Mouse (Mus musculus) limb, embryonic 11.5 days (tissue): ENCODE results near the gene Tiam2. TPM values are rescaled to one million over a fixed set of nuclear protein-coding genes. Genes with fewer than 3 reads are reported as not detected.
A peak's percentile ranks its signal among the peaks of the same experiment; 100 is the strongest.

Experiments used
- ATAC-seq: fragments of 200-750 bp; cut with Nextera tagmentation; 2 replicates; pipeline ENCODE4 v1.8.0; 2017; ENCODE audit warnings: low read depth; ENCODE audit not compliant: insufficient number of reproducible peaks, low FRiP score, low TSS enrichment
- DNase-seq: peaks from one replicate; pipeline ENCODE4 v3.0.0-alpha.2; 2015; ENCODE audit warnings: low spot score
- H3K27ac ChIP-seq: fragments of 300-500 bp; sonication (generic); replicated peaks from 2 replicates; pipeline ENCODE4 v1.5.1; 2014; ENCODE audit warnings: low read depth, mild to moderate bottlenecking, low read length
- H3K27me3 ChIP-seq: fragments of 300-500 bp; sonication (generic); 2 replicates; pipeline ENCODE4 v1.6.1; 2014; ENCODE audit warnings: mild to moderate bottlenecking, low read length, mixed read lengths; ENCODE audit not compliant: control insufficient read depth, insufficient read depth
- H3K36me3 ChIP-seq: fragments of 300-500 bp; sonication (generic); 2 replicates; pipeline ENCODE4 v1.6.1; 2014; ENCODE audit warnings: mild to moderate bottlenecking, low read length, moderate library complexity, mixed read lengths; ENCODE audit not compliant: control insufficient read depth, insufficient read depth
- H3K4me1 ChIP-seq: fragments of 300-500 bp; sonication (generic); 2 replicates; pipeline ENCODE4 v1.6.1; 2014; ENCODE audit warnings: low read length, mixed read lengths; ENCODE audit not compliant: control insufficient read depth, insufficient read depth
- H3K4me2 ChIP-seq: fragments of 300-500 bp; sonication (generic); 2 replicates; pipeline ENCODE4 v1.6.1; 2014; ENCODE audit warnings: low read depth, mild to moderate bottlenecking, moderate library complexity; ENCODE audit not compliant: severe bottlenecking
- H3K4me3 ChIP-seq: fragments of 300-500 bp; sonication (generic); 2 replicates; pipeline ENCODE4 v1.5.1; 2014; ENCODE audit warnings: low read depth, low read length
- H3K9ac ChIP-seq: fragments of 300-500 bp; sonication (generic); 2 replicates; pipeline ENCODE4 v1.6.1; 2014; ENCODE audit warnings: mild to moderate bottlenecking, low read length
- H3K9me3 ChIP-seq: fragments of 300-500 bp; sonication (generic); 2 replicates; pipeline ENCODE4 v1.6.1; 2016; ENCODE audit warnings: low read length; ENCODE audit not compliant: control insufficient read depth
- WGBS: fragments of 180-500 bp; shearing (Covaris S2); extraction: QIAGEN DNeasy Blood & Tissue Kit; methylation state at CpG from one replicate; pipeline ENCODE4 v1.1.7; 2014; 5-methylcytosine and 5-hydroxymethylcytosine counted together
- polyA plus RNA-seq: library from polyadenylated mRNA; unstranded; fragments of >200 nt; fragmentation: Nextera tagmentation; extraction: Ambion mirVana; gene quantifications from 2 replicates; pipeline ENCODE4 v1.2.1, GENCODE M21; 2014

The Tiam2 gene
- polyA plus RNA-seq, 1 experiment from 2014 or later, result 8.4 TPM

GRCm38 (mm10) chr17:3495576-3495975 is 169.2 kb downstream of the Tiam2 start:
- Histone ChIP-seq H3K36me3 (no peaks in the 10 kb centered on the region), H3K27ac (no peak overlapping the region)
- 58% methylated on average over 2 of the region's 2 CpGs for WGBS

GRCm38 (mm10) chr17:3496080-3496479 is 169.7 kb downstream of the Tiam2 start:
- Histone ChIP-seq H3K4me2 (no peak overlapping the region), H3K4me3 (no peak overlapping the region), H3K27me3 (no peaks in the 10 kb centered on the region), H3K36me3 (no peaks in the 10 kb centered on the region), H3K9ac (no peak overlapping the region), H3K9me3 (no peaks in the 10 kb centered on the region), H3K27ac (no peak overlapping the region), H3K4me1 (no peaks in the 10 kb centered on the region)
- no peak for ATAC-seq
- no peak for DNase-seq
- 89% methylated on average over 3 of the region's 3 CpGs for WGBS

More at GRCm38 (mm10) chr17:3495576-3495975, 169.2 kb downstream of the Tiam2 start:
- Histone ChIP-seq H3K4me3 (no peak overlapping the region), H3K9me3 (no peaks in the 10 kb centered on the region), H3K27me3 (no peaks in the 10 kb centered on the region), H3K4me2 (no peak overlapping the region), H3K9ac (no peak overlapping the region), H3K4me1 (no peaks in the 10 kb centered on the region)
- DNase-seq, result no peak
- ATAC-seq, result no peak

DNA sequence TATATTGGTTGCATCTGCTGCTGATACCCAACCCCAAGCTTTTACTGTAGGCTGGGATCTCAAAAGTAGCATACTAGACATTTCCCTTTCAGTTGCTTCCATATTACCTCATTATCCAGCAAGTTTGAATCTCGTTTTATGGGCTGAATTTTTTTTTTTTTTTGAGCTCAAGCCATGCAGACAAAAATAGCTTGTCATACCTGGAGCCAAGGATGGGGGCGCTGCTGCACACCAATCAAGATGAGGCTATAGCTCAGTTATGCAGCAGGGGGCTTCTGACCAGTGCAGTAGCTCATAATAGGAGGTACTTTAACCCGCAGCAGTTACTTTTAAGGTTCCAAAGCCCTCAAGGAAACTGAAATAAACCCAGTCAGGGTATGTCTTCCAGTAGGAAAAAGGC is 171.7 kb downstream of the Tiam2 start:
- 32% methylated on average over 3 of the region's 3 CpGs for WGBS
- H3K9me3 ChIP-seq, result no peaks in the 10 kb centered on the region
- H3K4me3 ChIP-seq, result no peak overlapping the region
- DNase-seq (peak; percentile 76), ATAC-seq (no peak)
- H3K36me3 ChIP-seq, result no peaks in the 10 kb centered on the region
- no peak overlapping the region for H3K27ac ChIP-seq
- H3K27me3 ChIP-seq, result no peaks in the 10 kb centered on the region
- H3K4me2 ChIP-seq, result no peak overlapping the region
- H3K4me1 ChIP-seq, result no peaks in the 10 kb centered on the region
- no peak overlapping the region for H3K9ac ChIP-seq

- DNase-seq, result no peak
- no peak overlapping the region for H3K27ac ChIP-seq
- H3K4me1 ChIP-seq, result no peaks in the 10 kb centered on the region
- H3K27me3 ChIP-seq, result no peaks in the 10 kb centered on the region
- no peak overlapping the region for H3K4me3 ChIP-seq
- H3K9me3 ChIP-seq, result no peaks in the 10 kb centered on the region
- H3K36me3 ChIP-seq, result no peaks in the 10 kb centered on the region
- WGBS, result 85% methylated on average over 3 of the region's 3 CpGs
- H3K4me2 ChIP-seq, result no peak overlapping the region
- no peak overlapping the region for H3K9ac ChIP-seq
- ATAC-seq, result no peak
Measured at GRCm38 (mm10) chr17:3498580-3498979, 172.2 kb downstream of the Tiam2 start.

GRCm38 (mm10) chr17:3499468-3499867 is 173.1 kb downstream of the Tiam2 start:
- no peak for ATAC-seq
- DNase-seq, result no peak

GRCm38 (mm10) chr17:3500076-3500475 is 173.7 kb downstream of the Tiam2 start:
- Histone ChIP-seq H3K4me1 (no peaks in the 10 kb centered on the region), H3K4me3 (no peak overlapping the region), H3K36me3 (no peaks in the 10 kb centered on the region), H3K9ac (no peak overlapping the region), H3K27ac (no peak overlapping the region), H3K4me2 (no peak overlapping the region), H3K9me3 (no peaks in the 10 kb centered on the region), H3K27me3 (no peaks in the 10 kb centered on the region)
- ATAC-seq (no peak), DNase-seq (no peak)
- 93% methylated on average over 6 of the region's 6 CpGs for WGBS

More at GRCm38 (mm10) chr17:3499468-3499867, 173.1 kb downstream of the Tiam2 start:
- WGBS, result 93% methylated on average over 8 of the region's 8 CpGs
- Histone ChIP-seq H3K4me3 (no peak overlapping the region), H3K9ac (no peak overlapping the region), H3K36me3 (no peaks in the 10 kb centered on the region), H3K27ac (no peak overlapping the region), H3K27me3 (no peaks in the 10 kb centered on the region), H3K4me1 (no peaks in the 10 kb centered on the region), H3K9me3 (no peaks in the 10 kb centered on the region), H3K4me2 (no peak overlapping the region)

DNA sequence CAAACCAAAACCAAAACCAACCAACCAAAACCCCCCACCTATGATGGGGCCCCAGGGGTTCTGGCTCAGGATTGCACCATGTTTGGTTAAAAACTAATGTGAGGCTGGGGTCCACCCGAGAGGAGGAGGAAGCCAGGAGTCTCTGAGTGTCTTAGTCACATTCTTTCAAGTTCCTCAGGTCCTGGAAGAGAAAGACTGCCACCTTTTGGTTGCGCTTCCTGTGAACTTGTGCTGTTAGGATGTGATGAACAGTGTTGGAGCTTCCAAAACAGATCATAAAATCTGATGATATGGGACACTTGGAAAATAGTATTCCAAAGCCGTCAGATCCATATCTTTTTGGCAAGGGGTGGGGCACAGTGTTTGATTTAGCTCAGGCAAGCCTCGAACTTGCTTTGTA is 174.6 kb downstream of the Tiam2 start:
- Histone ChIP-seq H3K9ac (no peak overlapping the region), H3K4me1 (no peaks in the 10 kb centered on the region), H3K4me3 (no peak overlapping the region), H3K9me3 (no peaks in the 10 kb centered on the region), H3K4me2 (no peak overlapping the region), H3K36me3 (no peaks in the 10 kb centered on the region), H3K27ac (no peak overlapping the region), H3K27me3 (no peaks in the 10 kb centered on the region)
- DNase-seq (no peak), ATAC-seq (no peak)
- WGBS, result 83% methylated on average over 4 of the region's 4 CpGs

GRCm38 (mm10) chr17:3505711-3506110 is 179.3 kb downstream of the Tiam2 start:
- Histone ChIP-seq H3K4me2 (no peak overlapping the region), H3K27me3 (no peaks in the 10 kb centered on the region), H3K27ac (no peak overlapping the region), H3K9me3 (no peaks in the 10 kb centered on the region), H3K9ac (no peak overlapping the region), H3K4me1 (no peaks in the 10 kb centered on the region), H3K4me3 (no peak overlapping the region), H3K36me3 (no peaks in the 10 kb centered on the region)
- ATAC-seq (no peak), DNase-seq (no peak)
- 95% methylated on average over 1 of the region's 1 CpGs for WGBS

DNA sequence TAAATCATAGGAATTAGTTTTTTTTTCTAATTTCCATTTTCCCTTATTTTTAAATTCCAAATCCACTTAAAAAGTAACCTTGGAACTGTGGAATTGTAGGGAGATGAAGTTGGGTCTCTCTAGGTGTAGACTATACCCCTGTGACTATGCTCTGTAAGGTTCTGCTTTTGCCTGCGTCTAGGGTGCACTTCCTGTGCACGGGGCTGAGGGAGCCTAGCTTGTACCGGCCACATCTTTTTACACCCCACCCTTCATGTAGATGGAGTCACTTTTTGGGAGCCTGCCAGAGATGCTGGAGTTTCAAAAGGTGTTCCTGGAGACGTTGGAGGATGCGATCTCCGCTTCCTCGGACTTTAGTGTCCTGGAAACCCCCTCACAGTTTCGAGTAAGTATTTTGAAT is 180.1 kb downstream of the Tiam2 start:
- Histone ChIP-seq H3K27me3 (no peaks in the 10 kb centered on the region), H3K4me3 (no peak overlapping the region), H3K36me3 (no peaks in the 10 kb centered on the region), H3K9ac (no peak overlapping the region), H3K4me2 (no peak overlapping the region), H3K4me1 (no peaks in the 10 kb centered on the region), H3K27ac (no peak overlapping the region), H3K9me3 (no peaks in the 10 kb centered on the region)
- DNase-seq, result no peak
- ATAC-seq, result no peak
- 91% methylated on average over 8 of the region's 8 CpGs for WGBS
